Comparison of ENCODE assay signal across 10 mouse cellular contexts in genomic region chr9:108451170-108451493, GRCm38 (mm10). TPM values are rescaled to one million over a fixed set of nuclear protein-coding genes. Genes with fewer than 3 reads are reported as not detected.
DNase-seq lines count a peak whose midpoint lies in the region; ATAC-seq lines count a peak whose summit lies in the region.
"Had no signal": no experiment of that assay in that cellular context is flagged by ENCODE, and none has a peak within 500 bp of the region (broad histone marks: within the 10 kb centered on the region; RNA-seq: fewer than 3 reads in every experiment).

No protein-coding gene starts in this region.

- peaks cover 43% of the 10 kb centered on the region for H3K4me1 ChIP-seq in lung, embryonic 15.5 days
- H3K4me1 ChIP-seq in forebrain, embryonic 14.5 days (ENCODE audit: control insufficient read depth, insufficient read depth, low read length), result peaks cover 29% of the 10 kb centered on the region
- peaks cover 30% of the 10 kb centered on the region for H3K4me1 ChIP-seq in stomach, embryonic 14.5 days (ENCODE audit: control insufficient read depth, insufficient read depth, low read length)

- peak overlapping the region; percentile 66 for H3K4me3 ChIP-seq in lung, embryonic 15.5 days
- H3K4me3 ChIP-seq in forebrain, embryonic 14.5 days (ENCODE audit: low read depth, low read length), result peak overlapping the region; percentile 57
- H3K4me3 ChIP-seq in stomach, embryonic 14.5 days (ENCODE audit: low read depth, low read length), result peak overlapping the region; percentile 18

- 75% methylated on average over 6 of the region's 6 CpGs for WGBS in lung, embryonic 15.5 days
- 82% methylated on average over 6 of the region's 6 CpGs for WGBS in forebrain, embryonic 14.5 days
- WGBS in stomach, embryonic 14.5 days, result 79% methylated on average over 6 of the region's 6 CpGs

- no peak overlapping the region for H3K9ac ChIP-seq in lung, embryonic 15.5 days
- peak overlapping the region; percentile 70 for H3K9ac ChIP-seq in forebrain, embryonic 14.5 days (ENCODE audit: low read length)
- H3K9ac ChIP-seq in stomach, embryonic 14.5 days (replicated peaks; ENCODE audit: low read depth, low read length), result no peak overlapping the region

- no peak for ATAC-seq in lung, embryonic 15.5 days (ENCODE audit: borderline replicate concordance, extremely low read depth, low FRiP score, low TSS enrichment)
- no peak for ATAC-seq in forebrain, embryonic 14.5 days
- no peak for ATAC-seq in stomach, embryonic 14.5 days (ENCODE audit: insufficient number of reproducible peaks, insufficient read depth, low FRiP score, low read depth)

- peaks cover 19% of the 10 kb centered on the region for H3K36me3 ChIP-seq in lung, embryonic 15.5 days
- peaks cover 19% of the 10 kb centered on the region for H3K36me3 ChIP-seq in forebrain, embryonic 14.5 days (ENCODE audit: control insufficient read depth, insufficient read depth, low read length)
- H3K36me3 ChIP-seq in stomach, embryonic 14.5 days (ENCODE audit: control insufficient read depth, insufficient read depth, low read length), result peaks cover 7% of the 10 kb centered on the region; the same call in 1 of the 2 replicates

- peak overlapping the region; percentile 98 for H3K4me2 ChIP-seq in lung, embryonic 15.5 days
- H3K4me2 ChIP-seq in forebrain, embryonic 14.5 days (ENCODE audit: low read length), result peak overlapping the region; percentile 61
- peak overlapping the region; percentile 52 for H3K4me2 ChIP-seq in stomach, embryonic 14.5 days (replicated peaks; ENCODE audit: low read depth, low read length)

- no peaks in the 10 kb centered on the region for H3K27me3 ChIP-seq in lung, embryonic 15.5 days
- no peaks in the 10 kb centered on the region for H3K27me3 ChIP-seq in forebrain, embryonic 14.5 days (replicated peaks; ENCODE audit: control insufficient read depth, insufficient read depth, low read length)
- H3K27me3 ChIP-seq in stomach, embryonic 14.5 days (ENCODE audit: control insufficient read depth, insufficient read depth, low read length), result no peaks in the 10 kb centered on the region

- peak overlapping the region; percentile 80 for H3K27ac ChIP-seq in lung, embryonic 15.5 days
- H3K27ac ChIP-seq in forebrain, embryonic 14.5 days (ENCODE audit: low read depth, low read length), result peak overlapping the region; percentile 90
- H3K27ac ChIP-seq in stomach, embryonic 14.5 days (ENCODE audit: low read length), result peak overlapping the region; percentile 56; the same call in 1 of the 2 replicates

- no peak for DNase-seq in lung, postnatal 10 days
- no peak for DNase-seq in forebrain, embryonic 14.5 days (ENCODE audit: low spot score)
- DNase-seq in liver, result peak; percentile 77
- no peak for DNase-seq in B cell, adult 2 months
- no peak for DNase-seq in gastrocnemius, postnatal 10 days
- no peak for DNase-seq in kidney, postnatal 14 days
- DNase-seq: thymus, postnatal 14 days had no signal

- no peaks in the 10 kb centered on the region for H3K9me3 ChIP-seq in lung, embryonic 15.5 days
- no peaks in the 10 kb centered on the region for H3K9me3 ChIP-seq in forebrain, embryonic 14.5 days (replicated peaks; ENCODE audit: control insufficient read depth, low read length)
- no peaks in the 10 kb centered on the region for H3K9me3 ChIP-seq in stomach, embryonic 14.5 days (ENCODE audit: control insufficient read depth, low read depth, low read length)

RNA-seq across cellular contexts. Expression of gene Ccdc71, which starts 9.2 kb away (rescaled TPM):
- 56.6 and 60.4 TPM in 2 replicates for polyA plus RNA-seq in lung, embryonic 15.5 days (2015; fragmentation: Nextera tagmentation; extraction: Ambion mirVana)
- 45.2 and 49.6 TPM in 2 replicates for polyA plus RNA-seq in forebrain, embryonic 14.5 days (2014; fragmentation: Nextera tagmentation; extraction: Ambion mirVana)
- polyA plus RNA-seq in stomach, embryonic 14.5 days (2014; fragmentation: Nextera tagmentation; extraction: Ambion mirVana), result 48.2 and 49.9 TPM in 2 replicates
- 10 to 100 TPM; 20.9 to 21.2 TPM for total RNA-seq in gastrocnemius, postnatal 10 days (2021)

RNA-seq across cellular contexts. Expression of gene Klhdc8b, which starts 10.2 kb away (rescaled TPM):
- polyA plus RNA-seq in lung, embryonic 15.5 days (2015; fragmentation: Nextera tagmentation; extraction: Ambion mirVana), result 67.2 and 75.3 TPM in 2 replicates
- 47.9 and 52.6 TPM in 2 replicates for polyA plus RNA-seq in forebrain, embryonic 14.5 days (2014; fragmentation: Nextera tagmentation; extraction: Ambion mirVana)
- polyA plus RNA-seq in stomach, embryonic 14.5 days (2014; fragmentation: Nextera tagmentation; extraction: Ambion mirVana), result 64.0 and 64.9 TPM in 2 replicates
- total RNA-seq in gastrocnemius, postnatal 10 days (2021), result 1 to 10 TPM; 8.0 to 8.8 TPM

RNA-seq across cellular contexts. Expression of gene BC048562, which starts 14.8 kb away (rescaled TPM):
- not detected in 2 replicates for polyA plus RNA-seq in lung, embryonic 15.5 days (2015; fragmentation: Nextera tagmentation; extraction: Ambion mirVana)
- polyA plus RNA-seq in forebrain, embryonic 14.5 days (2014; fragmentation: Nextera tagmentation; extraction: Ambion mirVana), result not detected in 2 replicates
- not detected in 2 replicates for polyA plus RNA-seq in stomach, embryonic 14.5 days (2014; fragmentation: Nextera tagmentation; extraction: Ambion mirVana)
- not detected for total RNA-seq in gastrocnemius, postnatal 10 days (2021)
- total RNA-seq: neutrophil, adult 5-6 weeks had no signal

RNA-seq across cellular contexts. Expression of gene Ccdc36, which starts 22.8 kb away (rescaled TPM):
- 2.4 and 2.6 TPM in 2 replicates for polyA plus RNA-seq in lung, embryonic 15.5 days (2015; fragmentation: Nextera tagmentation; extraction: Ambion mirVana)
- polyA plus RNA-seq in forebrain, embryonic 14.5 days (2014; fragmentation: Nextera tagmentation; extraction: Ambion mirVana), result 0.94 and 1.1 TPM in 2 replicates
- polyA plus RNA-seq in stomach, embryonic 14.5 days (2014; fragmentation: Nextera tagmentation; extraction: Ambion mirVana), result 1.9 and 2.5 TPM in 2 replicates
- total RNA-seq in gastrocnemius, postnatal 10 days (2021), result under 1 TPM; 0.14 TPM
- total RNA-seq: neutrophil, adult 5-6 weeks had no signal

RNA-seq across cellular contexts. Expression of gene Lamb2, which starts 28.4 kb away (rescaled TPM):
- polyA plus RNA-seq in lung, embryonic 15.5 days (2015; fragmentation: Nextera tagmentation; extraction: Ambion mirVana), result 66.9 and 74.4 TPM in 2 replicates
- polyA plus RNA-seq in forebrain, embryonic 14.5 days (2014; fragmentation: Nextera tagmentation; extraction: Ambion mirVana), result 12.0 and 17.2 TPM in 2 replicates
- polyA plus RNA-seq in stomach, embryonic 14.5 days (2014; fragmentation: Nextera tagmentation; extraction: Ambion mirVana), result 38.7 and 43.7 TPM in 2 replicates
- total RNA-seq in gastrocnemius, postnatal 10 days (2021), result 100 to 1,000 TPM; 156 to 169 TPM
- total RNA-seq: neutrophil, adult 5-6 weeks had no signal
